Mouse (Mus musculus) limb, embryonic 14.5 days (tissue): ENCODE data around the gene Gpr18. TPM values are rescaled to one million over a fixed set of nuclear protein-coding genes. Genes with fewer than 3 reads are reported as not detected.

Source experiments
- ATAC-seq: fragments of 200-750 bp; cut with Nextera tagmentation; 2 replicates; pipeline ENCODE4 v1.8.0; 2017; ENCODE audit warnings: low read depth, moderate number of reproducible peaks, moderate TSS enrichment; ENCODE audit not compliant: low FRiP score
- DNase-seq: peaks from one replicate; pipeline ENCODE4 v3.0.0-alpha.2; 2015; ENCODE audit warnings: low spot score
- H3K27ac ChIP-seq: fragments of 300-500 bp; sonication (generic); replicated peaks from 2 replicates; pipeline ENCODE4 v1.5.1; 2014; ENCODE audit warnings: low read depth, mild to moderate bottlenecking, low read length, moderate library complexity, mixed read lengths
- H3K27me3 ChIP-seq: fragments of 300-500 bp; sonication (generic); 2 replicates; pipeline ENCODE4 v1.6.1; 2014; ENCODE audit warnings: low read length, mixed read lengths; ENCODE audit not compliant: control insufficient read depth, insufficient read depth
- H3K36me3 ChIP-seq: fragments of 300-500 bp; sonication (generic); 2 replicates; pipeline ENCODE4 v1.6.1; 2014; ENCODE audit warnings: mild to moderate bottlenecking, low read length, moderate library complexity, mixed read lengths; ENCODE audit not compliant: control insufficient read depth, insufficient read depth
- H3K4me1 ChIP-seq: fragments of 300-500 bp; sonication (generic); 2 replicates; pipeline ENCODE4 v1.6.1; 2014; ENCODE audit warnings: antibody characterized with exemption, low read length, mixed read lengths; ENCODE audit not compliant: control insufficient read depth, insufficient read depth
- H3K4me2 ChIP-seq: fragments of 300-500 bp; sonication (generic); replicated peaks from 2 replicates; pipeline ENCODE4 v1.6.1; 2014; ENCODE audit warnings: low read depth, mild to moderate bottlenecking, low read length, moderate library complexity; ENCODE audit not compliant: severe bottlenecking
- H3K4me3 ChIP-seq: fragments of 300-500 bp; sonication (generic); replicated peaks from 2 replicates; pipeline ENCODE4 v1.5.1; 2014; ENCODE audit warnings: low read length
- H3K9ac ChIP-seq: fragments of 300-500 bp; sonication (generic); 2 replicates; pipeline ENCODE4 v1.6.1; 2014; ENCODE audit warnings: mild to moderate bottlenecking, low read depth, low read length, moderate library complexity; ENCODE audit not compliant: severe bottlenecking
- H3K9me3 ChIP-seq: fragments of 300-500 bp; sonication (generic); 2 replicates; pipeline ENCODE4 v1.6.1; 2016; ENCODE audit warnings: low read length; ENCODE audit not compliant: control insufficient read depth
- POLR2A ChIP-seq: fragments of 200-500 bp; IDR thresholded peaks from 2 replicates; pipeline ENCODE4 v1.8.0; 2012; ENCODE audit warnings: inconsistent platforms, mild to moderate bottlenecking, moderate library complexity, borderline replicate concordance; ENCODE audit not compliant: insufficient read depth, insufficient read length; ENCODE audit errors: extremely low read depth
- WGBS: fragments of 180-500 bp; shearing (Covaris S2); extraction: QIAGEN DNeasy Blood & Tissue Kit; methylation state at CpG from one replicate; pipeline ENCODE4 v1.1.7; 2014; 5-methylcytosine and 5-hydroxymethylcytosine counted together
- polyA plus RNA-seq, 2 experiments: library from polyadenylated mRNA; depleted of rRNA in 1 of 2; stranded (reverse) in 1 of 2; unstranded in 1 of 2; fragments of >200 nt; fragmentation: Nextera tagmentation in 1 of 2; extraction: Ambion mirVana in 1 of 2; gene quantifications; 2 replicates each; pipeline versions ENCODE4 v1.2.1 to v1.2.3; 2012 to 2014

The Gpr18 gene
- polyA plus RNA-seq, 2 experiments = not detected

DNA sequence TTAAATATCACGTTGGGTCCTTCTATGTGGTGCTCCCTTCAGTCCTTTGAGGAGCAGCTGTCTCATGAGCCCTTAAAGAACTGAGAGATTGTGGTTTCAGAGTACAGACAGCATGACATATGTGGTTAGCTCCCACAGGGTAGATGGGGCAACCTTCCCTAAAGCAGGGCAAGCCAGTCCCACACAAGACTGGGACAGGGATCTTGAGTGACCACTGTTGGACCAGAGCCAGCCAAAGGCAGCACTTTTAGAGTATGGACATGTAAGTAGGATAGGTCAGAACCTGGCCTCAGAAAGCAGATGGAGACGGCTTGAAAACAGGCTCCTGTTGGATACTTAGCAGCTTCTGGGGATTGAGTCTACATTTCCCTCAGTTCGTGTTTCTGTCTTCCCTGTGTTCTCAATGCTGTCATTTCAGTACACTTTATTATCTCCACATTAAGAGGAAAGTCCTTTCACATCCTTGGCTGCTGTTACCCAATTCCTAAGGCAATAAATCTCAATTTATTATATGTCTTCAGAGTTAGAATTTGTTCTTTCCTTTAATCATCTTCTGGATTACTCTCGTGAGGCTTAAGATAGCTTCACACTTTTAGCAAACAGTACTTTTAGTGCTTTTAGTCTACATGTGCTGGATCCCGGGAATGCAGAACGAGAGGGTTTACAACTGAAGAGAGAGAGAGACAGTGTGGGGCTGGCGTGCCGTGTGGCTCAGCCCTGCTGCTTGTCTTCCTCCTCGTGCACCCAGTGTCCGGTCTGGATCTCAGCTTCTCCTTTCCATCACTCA lies 43.4 kb upstream of the Gpr18 start:
- no peak for ATAC-seq

DNA sequence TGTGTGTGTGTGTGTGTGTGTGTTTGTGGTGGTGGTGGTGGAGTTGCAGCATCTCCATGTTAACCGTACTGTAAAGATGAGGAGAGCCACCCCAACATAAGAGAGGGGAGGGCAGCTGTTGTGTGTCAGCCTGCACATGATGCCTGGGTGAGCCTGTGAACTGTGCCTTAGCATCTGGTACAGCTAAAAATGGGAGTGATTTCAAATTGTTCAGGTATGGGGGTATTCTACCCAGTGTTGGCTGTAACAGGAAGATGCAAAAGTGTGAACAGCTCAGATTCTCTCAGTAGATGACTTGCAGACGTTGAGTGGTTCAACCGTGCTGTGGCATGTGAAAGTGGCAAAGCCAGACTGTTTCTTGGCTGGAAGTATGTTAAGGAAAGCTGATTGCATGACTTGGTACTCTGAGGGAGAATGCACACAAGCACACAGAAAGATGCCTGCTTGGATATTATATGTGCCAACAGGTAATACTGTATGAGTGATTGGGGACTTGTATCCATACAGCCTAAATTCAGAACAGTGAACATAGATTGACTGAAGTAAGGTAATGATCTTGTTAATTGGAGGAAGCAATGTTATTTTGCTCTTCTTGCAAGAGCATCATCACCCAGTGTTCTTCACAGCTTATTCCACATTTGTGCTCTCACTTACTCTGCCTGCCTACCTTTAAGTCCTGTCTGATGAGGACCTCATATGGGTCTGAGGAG lies 42.6 kb upstream of the Gpr18 start:
- no peak for TF ChIP-seq POLR2A
- no peaks in the 10 kb centered on the region for H3K9me3 ChIP-seq
- DNase-seq (no peak), ATAC-seq (no peak)
- 0 out of 2 replicates have a peak, but pooled peaks cover under 1% of the 10 kb centered on the region for H3K4me1 ChIP-seq
- H3K9ac ChIP-seq = no peak overlapping the region
- H3K36me3 ChIP-seq = peaks cover 11% of the 10 kb centered on the region
- no peak overlapping the region for H3K4me3 ChIP-seq
- H3K4me2 ChIP-seq = no peak overlapping the region
- no peak overlapping the region for H3K27ac ChIP-seq
- WGBS = 66% methylated on average over 3 of the region's 3 CpGs
- no peaks in the 10 kb centered on the region for H3K27me3 ChIP-seq

More for the DNA sequence above, 43.4 kb upstream of the Gpr18 start:
- Histone ChIP-seq H3K9ac (no peak overlapping the region), H3K4me1 (peaks cover 5% of the 10 kb centered on the region; the same call in 1 of the 2 replicates), H3K36me3 (peaks cover 9% of the 10 kb centered on the region), H3K27ac (no peak overlapping the region), H3K4me3 (no peak overlapping the region), H3K27me3 (no peaks in the 10 kb centered on the region), H3K4me2 (no peak overlapping the region), H3K9me3 (no peaks in the 10 kb centered on the region)
- DNase-seq = no peak
- 50% methylated on average over 10 of the region's 10 CpGs for WGBS
- TF ChIP-seq POLR2A = no peak

GRCm38 (mm10) chr14:121957176-121957871 lies 41.7 kb upstream of the Gpr18 start:
- H3K27me3 ChIP-seq = no peaks in the 10 kb centered on the region
- no peak overlapping the region for H3K9ac ChIP-seq
- no peak for TF ChIP-seq POLR2A
- H3K4me2 ChIP-seq = no peak overlapping the region
- peaks cover 11% of the 10 kb centered on the region for H3K36me3 ChIP-seq
- H3K27ac ChIP-seq = no peak overlapping the region
- H3K4me3 ChIP-seq = no peak overlapping the region
- no peaks in the 10 kb centered on the region for H3K4me1 ChIP-seq
- no peaks in the 10 kb centered on the region for H3K9me3 ChIP-seq
- ATAC-seq (no peak), DNase-seq (no peak)
- WGBS = 91% methylated on average over 10 of the region's 10 CpGs

DNA sequence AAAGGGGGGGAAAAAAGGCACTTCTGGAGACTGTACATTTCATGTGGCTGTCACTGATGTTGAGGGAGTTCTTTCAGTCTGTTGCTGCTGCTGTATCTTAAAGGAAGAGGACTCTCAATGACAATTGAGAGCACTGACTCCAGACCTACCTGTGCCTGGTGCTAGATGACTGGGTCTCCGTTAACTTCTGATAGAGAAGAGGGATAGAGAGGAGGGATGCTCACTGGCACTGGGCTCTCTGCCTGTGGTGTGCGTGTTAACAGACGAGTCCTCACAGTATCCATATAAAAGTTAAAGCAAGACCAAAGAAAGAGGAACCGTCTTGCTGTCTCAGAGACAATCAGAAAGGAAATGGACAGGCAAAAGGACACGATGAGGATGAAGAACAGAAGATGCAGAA lies 40.7 kb upstream of the Gpr18 start:
- Histone ChIP-seq H3K4me1 (no peaks in the 10 kb centered on the region), H3K36me3 (peaks cover 11% of the 10 kb centered on the region), H3K4me2 (no peak overlapping the region), H3K27ac (no peak overlapping the region), H3K9me3 (no peaks in the 10 kb centered on the region), H3K4me3 (no peak overlapping the region), H3K9ac (no peak overlapping the region), H3K27me3 (no peaks in the 10 kb centered on the region)
- DNase-seq (no peak), ATAC-seq (no peak)
- WGBS = 92% methylated on average over 5 of the region's 5 CpGs
- TF ChIP-seq POLR2A = no peak

GRCm38 (mm10) chr14:121955176-121955795 lies 39.7 kb upstream of the Gpr18 start:
- 54% methylated on average over 5 of the region's 5 CpGs for WGBS
- Histone ChIP-seq H3K9me3 (no peaks in the 10 kb centered on the region), H3K9ac (no peak overlapping the region), H3K4me3 (no peak overlapping the region), H3K4me1 (no peaks in the 10 kb centered on the region), H3K36me3 (peaks cover 11% of the 10 kb centered on the region), H3K4me2 (no peak overlapping the region), H3K27ac (no peak overlapping the region), H3K27me3 (no peaks in the 10 kb centered on the region)
- ATAC-seq (no peak), DNase-seq (no peak)
- TF ChIP-seq POLR2A = no peak
